Mouse (Mus musculus): Measurements from ENCODE around the gene Usp53.
A peak's percentile ranks its signal among the peaks of the same experiment; 100 is the strongest.

The Usp53 gene

DNA sequence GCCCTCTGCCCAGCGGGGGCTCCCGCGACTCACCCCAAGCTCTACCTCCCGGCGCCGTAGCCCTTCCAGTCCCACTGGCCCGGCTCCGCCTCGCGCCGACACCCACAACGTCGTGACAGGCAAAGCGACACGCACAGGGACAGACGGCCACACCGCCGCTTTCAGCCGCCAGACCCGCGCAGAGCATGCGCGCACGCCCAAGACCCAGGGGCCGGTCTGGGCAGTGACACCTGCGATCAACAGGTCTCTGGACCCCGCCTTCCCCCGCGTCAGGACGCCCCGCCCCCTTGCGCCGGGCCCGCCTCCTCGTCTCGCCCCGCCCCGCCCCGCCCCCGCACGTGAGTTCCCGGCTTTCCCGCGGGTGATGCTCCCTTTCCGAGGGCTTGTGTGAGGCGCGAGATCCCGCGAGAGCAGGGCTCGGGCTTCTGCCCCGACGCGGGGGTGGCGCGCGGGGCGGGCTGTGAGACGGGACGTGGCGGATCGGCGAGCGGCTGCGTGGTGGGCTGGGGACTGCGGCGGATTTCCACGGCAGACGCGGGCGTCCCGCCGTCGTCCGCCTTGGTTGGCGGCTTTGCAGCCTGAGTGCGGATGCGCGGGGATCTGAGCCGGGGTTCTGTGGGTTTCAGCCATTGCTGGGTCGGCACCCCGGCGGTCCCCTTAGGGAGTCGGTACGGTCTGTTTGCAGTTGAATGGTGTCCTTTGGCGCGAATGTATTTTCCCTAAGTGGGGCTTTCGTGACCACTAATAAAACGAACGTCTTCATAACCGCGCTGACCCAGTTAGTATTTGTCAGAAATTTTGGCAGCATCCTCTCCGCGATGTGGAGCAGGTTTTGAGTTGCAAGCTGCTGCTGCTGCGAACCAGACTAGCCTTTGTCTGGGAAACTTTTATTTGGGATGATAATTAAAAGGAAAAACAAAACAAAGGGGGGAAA lies at the start of gene Usp53:
TSS of gene Usp53 (minus strand) at position 262 of the 934 bp plus-strand sequence.
- peak; percentile 83 for DNase-seq (ENCODE audit: low read depth, low spot score)

DNA sequence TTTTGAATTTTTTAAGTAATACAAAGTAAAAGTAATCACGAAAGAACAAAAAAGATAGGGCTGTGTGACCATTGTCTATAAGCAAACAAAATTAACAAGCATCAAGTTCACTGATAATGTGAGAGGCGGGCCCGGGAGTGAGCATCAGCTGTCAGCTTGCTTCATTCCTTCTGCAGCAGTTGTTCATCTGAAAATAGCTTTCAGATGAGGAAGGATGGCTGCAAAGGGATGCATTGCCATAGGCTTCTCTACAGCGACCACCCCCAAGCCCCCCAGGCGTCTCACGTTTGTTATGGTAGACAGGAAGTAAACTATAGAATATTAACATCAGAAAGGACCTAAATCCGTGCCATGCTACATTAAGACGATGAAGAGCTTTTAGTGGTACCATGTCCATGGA lies 49.5 kb upstream of the Usp53 start:
- no peak for DNase-seq (ENCODE audit: low read depth, low spot score)

DNA sequence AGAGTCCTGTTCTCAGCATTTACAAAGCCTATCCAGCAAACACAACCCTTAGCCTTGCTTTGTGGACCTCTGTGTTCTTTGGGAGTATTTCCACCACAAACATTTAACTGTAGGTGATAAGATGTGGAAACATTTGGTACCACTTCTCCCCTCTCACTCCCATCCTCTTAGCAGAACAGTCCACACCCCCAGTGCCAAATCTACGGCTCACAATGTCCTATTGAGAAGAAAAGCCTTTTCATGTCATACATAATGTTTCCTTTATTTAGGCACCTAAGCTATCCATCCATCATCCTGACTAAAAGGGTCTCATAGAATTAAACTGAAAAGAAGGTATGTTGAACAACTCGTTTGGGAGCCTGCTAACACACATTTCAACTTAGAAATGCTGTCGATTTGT lies 41.3 kb upstream of the Usp53 start:
- no peak for DNase-seq (ENCODE audit: low read depth, low spot score)

GRCm38 (mm10) chr3:123024496-123025234 lies 40.4 kb upstream of the Usp53 start:
- DNase-seq (ENCODE audit: low read depth, low spot score) = no peak

- DNase-seq (ENCODE audit: low read depth, low spot score) = no peak
Measured at GRCm38 (mm10) chr3:123018792-123019191, 34.5 kb upstream of the Usp53 start.

DNA sequence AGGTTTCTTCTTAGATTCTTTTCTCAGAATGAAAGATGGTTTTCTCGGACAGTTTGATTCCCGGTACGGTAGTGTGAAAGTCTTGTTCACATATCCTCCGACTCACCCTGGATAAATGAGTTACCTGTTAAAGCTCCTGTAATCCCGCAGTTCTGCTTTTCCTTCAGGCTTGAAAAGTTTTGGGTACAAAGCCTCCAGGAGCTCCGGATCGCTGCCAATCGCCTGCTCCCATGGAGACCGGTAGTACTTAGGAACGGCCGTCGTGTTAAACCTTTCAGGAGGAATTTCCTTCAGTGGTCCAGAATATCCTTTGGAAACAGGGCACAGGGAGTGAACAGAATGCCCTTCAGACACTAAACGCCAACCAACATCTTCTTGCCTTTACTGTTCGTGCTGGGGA lies 29.2 kb upstream of the Usp53 start:
- DNase-seq (ENCODE audit: low read depth, low spot score) = no peak

DNA sequence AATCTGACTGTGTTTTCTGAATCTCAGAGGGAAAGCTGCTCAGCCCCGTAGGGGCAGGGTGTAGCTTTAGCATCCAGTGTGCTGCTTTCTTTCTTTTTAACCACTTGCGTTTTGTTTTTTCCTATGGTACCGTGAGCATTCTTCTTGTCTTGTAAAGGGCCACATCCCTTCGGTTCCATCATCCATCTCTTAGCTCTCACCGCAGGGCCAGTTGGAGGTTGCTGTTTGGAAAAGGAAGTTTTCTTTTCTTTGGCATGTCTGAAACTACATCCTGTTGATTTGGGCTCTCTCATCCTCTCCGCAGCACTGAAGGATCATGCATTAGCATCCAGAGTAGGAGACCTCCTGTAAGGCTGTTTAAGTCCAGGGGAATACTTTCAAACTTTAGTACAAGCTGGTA lies 25.1 kb upstream of the Usp53 start:
- no peak for DNase-seq (ENCODE audit: low read depth, low spot score)

DNA sequence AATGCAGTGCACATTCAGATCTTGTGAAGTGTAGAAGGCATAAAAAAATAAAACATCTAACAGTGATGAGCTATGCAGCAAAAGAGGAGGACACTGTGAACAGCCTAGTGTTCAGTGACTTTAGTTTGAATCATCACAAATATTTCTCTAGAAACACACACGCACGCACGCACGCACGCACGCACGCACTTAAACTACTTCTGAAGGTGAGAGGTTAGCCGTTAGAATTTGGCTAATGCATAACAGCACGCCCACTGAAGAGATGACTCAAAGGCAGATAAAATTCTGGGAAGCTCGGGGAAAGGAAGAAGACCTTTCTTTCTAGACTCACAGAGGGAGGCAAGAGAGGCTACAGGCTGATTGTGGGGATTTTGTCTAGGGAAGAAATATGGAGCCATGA lies 23.1 kb upstream of the Usp53 start:
- no peak for DNase-seq (ENCODE audit: low read depth, low spot score)

DNA sequence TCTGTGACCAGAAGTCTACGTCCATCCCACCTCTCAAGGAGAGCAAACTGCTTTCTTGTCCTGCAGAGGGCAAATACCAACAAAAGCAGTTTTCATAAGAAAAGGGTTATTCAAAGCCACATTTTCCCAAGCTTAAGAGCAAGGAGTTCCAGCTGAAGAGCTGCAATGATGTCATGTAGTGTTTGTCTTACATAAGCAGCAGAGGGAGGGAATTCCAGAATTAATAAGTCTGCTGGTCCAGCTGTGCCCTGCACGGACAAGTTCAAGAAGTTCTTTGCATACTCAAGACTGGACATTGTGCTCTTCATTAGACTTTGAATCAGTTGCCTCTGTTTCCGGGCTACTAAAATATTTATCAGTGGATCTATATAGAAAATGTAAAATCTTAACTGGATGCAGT lies 16.7 kb upstream of the Usp53 start:
- no peak for DNase-seq (ENCODE audit: low read depth, low spot score)

GRCm38 (mm10) chr3:122998511-122998910 lies 14.2 kb upstream of the Usp53 start:
- DNase-seq (ENCODE audit: low read depth, low spot score) = no peak

DNA sequence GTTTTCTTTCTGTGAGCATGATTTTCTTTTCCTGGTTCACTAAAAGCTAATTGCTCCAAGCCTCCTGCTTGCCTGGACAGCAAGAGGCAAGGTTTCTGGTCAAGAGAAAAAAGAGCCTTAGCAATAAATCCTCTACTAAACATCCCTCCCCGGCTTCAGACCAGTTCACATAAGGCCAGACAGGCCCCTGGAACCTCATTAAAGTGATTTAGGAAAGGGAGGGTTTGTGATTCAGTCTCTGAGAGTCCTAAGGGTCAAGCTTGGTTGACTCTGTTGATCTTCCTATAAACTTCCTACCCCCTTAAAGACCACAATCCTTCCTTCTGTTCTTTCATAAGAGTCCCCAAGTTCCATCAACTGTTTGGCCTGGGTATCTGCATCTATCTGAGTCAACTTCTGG lies 12.7 kb upstream of the Usp53 start:
- DNase-seq (ENCODE audit: low read depth, low spot score) = no peak

DNA sequence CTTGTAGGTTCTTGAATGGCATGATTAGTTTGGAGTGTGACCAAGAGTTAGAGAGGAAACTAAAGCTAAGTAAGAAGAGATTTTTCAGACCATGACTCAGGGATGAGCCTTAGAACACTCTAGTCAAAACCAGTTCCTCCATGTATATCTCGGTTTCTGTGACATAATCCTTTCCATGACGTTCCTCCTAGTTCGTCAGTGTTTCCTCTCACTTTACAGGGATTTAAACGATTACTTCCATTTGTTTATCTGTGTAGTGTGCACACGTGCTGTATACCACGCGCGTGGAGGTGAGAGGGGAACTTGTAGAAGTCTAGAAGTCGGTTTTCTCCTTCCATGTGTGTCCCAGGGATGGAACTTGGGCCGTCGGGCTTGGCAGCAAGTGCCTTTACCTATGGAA lies 2.6 kb upstream of the Usp53 start:
- DNase-seq (ENCODE audit: low read depth, low spot score) = no peak

DNA sequence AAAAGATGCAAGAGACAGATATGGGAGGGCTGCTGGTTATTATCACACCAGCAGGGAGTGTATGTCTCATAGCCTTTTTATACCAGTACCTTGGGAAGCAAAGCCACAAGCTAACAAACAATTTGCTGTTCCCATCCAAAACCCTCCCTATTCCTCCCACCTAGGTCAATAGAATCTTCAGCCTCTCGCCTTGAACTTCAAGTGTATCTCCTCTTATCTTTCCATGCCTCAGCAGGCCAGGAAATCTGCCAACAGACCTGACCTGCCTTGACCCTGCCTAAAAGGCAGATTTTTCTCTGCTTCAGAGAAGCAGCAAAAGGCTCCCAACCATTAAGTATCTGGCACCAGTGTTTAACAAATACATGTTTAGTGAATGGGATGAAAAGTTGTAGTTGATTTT lies 2.1 kb upstream of the Usp53 start:
- no peak for DNase-seq (ENCODE audit: low read depth, low spot score)

- no peak for DNase-seq (ENCODE audit: low read depth, low spot score)
Measured at GRCm38 (mm10) chr3:122985183-122985944, 1.1 kb upstream of the Usp53 start.

GRCm38 (mm10) chr3:122983849-122984248 lies 461 bp downstream of the Usp53 start:
- DNase-seq (ENCODE audit: low read depth, low spot score) = peak; percentile 60

DNA sequence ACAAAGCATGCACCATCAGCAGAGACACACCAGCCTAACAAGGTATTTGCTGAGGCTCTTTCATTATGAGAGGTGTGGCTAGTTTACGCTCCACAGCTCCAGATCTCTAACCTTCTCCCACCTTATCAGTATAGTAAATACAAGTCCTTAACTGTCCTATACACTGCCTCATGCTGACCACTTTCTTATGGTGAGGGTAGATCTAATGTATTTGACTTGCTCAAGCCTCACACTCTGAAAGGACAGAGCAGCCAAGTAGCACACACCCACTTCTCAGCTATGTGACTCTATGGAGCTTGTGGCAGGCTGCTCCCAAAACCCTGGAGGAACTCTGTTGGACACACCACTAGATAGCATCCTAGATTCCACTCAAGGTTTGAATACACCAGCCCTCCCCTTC lies 8.3 kb downstream of the Usp53 start:
- DNase-seq (ENCODE audit: low read depth, low spot score) = no peak

DNA sequence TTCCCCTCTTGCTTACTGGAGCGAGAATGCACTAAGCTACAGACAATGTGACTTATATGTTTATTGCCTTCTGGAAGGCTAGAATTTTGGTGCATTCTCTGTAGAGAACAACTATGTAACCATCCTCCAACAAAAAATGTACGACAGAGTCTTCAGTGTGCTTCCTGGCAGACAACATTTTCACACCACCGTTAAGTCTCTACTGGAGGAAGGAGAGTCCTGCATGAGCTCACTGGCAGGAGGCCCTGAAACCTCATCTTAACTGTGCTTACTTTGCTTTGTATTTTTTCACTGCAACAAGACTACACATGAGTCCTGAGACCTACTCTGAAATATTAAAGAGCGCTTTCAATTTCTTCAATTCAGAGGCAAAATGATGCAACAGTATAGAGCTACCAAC lies 8.9 kb downstream of the Usp53 start:
- DNase-seq (ENCODE audit: low read depth, low spot score) = no peak

DNA sequence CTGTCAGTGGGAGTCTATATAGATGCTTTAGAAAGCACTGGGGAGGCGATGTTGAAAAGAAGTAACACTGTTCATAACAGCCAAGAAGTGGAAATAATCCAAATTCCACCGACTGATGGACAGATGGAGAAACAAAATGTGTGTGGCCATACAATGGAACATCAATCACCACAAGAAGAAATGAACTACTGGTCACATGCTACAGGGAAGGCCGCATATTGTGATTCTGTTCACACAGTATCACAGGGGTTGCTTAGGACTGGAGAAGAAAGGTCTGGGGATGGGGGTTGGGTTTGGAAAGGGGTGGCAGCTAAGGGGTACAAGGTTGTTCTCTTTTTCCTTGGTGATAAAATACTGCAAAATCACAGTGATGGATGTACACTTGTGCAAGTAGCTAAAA lies 9.5 kb downstream of the Usp53 start:
- no peak for DNase-seq (ENCODE audit: low read depth, low spot score)

DNA sequence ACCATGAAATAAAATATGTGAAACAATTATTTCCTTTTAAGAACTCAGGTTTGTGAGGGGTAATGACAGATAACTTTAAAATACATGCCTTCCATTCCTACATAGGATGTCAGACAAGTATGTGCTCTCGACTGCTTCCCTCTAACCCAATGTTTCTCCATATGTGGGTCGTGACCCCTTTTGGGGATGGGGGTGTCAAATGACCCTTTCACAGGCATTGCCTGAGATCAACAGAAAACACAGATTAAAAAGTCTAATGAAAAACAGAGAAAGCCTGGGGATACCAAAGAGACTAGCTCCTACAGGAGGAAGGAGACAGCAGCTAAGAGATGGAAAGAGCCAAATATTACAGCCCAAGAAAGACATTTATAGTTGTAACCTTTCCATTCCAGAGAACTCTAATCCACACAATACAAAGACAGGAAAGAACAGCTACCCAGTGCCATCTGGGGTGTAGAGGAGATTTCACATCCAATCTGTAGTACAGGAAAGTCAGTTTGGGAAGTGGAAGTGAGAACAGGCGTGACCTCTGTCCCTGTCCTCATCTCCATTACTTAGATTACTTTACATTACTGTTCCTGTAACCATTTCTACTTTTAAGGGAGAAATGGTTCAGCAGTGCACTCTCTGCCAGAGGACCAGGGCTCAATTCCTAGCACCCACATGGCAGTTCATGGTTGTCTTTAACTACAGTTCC lies 12.0 kb downstream of the Usp53 start:
- DNase-seq (ENCODE audit: low read depth, low spot score) = no peak

- no peak for DNase-seq (ENCODE audit: low read depth, low spot score)
Measured at GRCm38 (mm10) chr3:122968391-122968790, 15.9 kb downstream of the Usp53 start.

DNA sequence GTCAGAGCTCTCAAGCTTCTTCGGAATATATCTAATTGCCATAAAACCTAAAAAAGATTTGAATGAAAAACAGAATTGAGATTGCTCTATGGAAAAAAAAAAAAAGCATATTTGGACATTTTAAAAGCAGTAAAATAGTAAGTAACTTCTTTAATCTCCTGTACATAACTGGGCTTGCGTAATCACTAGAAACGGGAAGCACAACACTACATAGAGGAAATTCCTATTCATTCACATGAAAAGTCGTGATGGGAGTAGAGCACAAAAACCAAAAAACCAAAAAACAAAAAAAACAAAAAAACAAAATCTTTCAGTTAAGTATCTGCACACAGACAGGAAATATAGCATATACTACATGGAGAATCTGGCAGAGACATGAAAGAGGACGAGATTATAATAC lies 20.0 kb downstream of the Usp53 start:
- DNase-seq (ENCODE audit: low read depth, low spot score) = no peak

DNA sequence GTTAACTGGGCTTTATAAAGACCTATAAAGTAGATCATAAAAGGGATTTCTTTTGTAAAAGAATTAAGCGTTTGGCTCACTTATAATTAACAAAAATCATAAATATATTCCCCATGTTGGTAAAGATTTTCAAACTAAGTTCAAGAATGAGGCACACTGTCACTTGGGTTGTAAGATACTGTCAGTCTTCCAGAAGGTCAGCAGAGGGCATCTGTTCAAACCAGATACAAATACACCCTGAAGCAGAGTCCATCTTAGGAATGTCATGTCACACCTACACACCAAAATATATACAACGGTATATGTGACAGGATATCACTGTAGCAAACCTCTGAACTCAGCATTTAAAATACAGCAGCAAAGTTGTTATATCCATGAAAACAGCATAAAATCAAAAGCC lies 34.2 kb downstream of the Usp53 start:
- DNase-seq (ENCODE audit: low read depth, low spot score) = no peak
